Mouse (Mus musculus): ENCODE measurements at regions not wholly inside any gene's neighbourhood (a gene's known extent, or its start where the extent isn't known, plus 50 kb on each side); places are given as distances from the start of the nearest gene placed in this dataset.

GRCm38 (mm10) chr3:104343096-104343495 is 122.9 kb upstream of the Magi3 start:
- H3K27ac ChIP-seq (ENCODE audit: insufficient read depth, low read depth, low read length, poor library complexity, severe bottlenecking), result no peak overlapping the region
- in situ Hi-C loops (cut with MboI; ENCODE audit: low sequenced_read_pairs in 2 of 2, unreplicated experiment in 2 of 2), result no loop called here
- H3K4me3 ChIP-seq (ENCODE audit: insufficient read depth in 1 of 2, low read depth in 1 of 2, low read length in 2 of 2, poor library complexity in 1 of 2, severe bottlenecking in 1 of 2), result no peak overlapping the region
- no peak for TF ChIP-seq MAFK (IDR thresholded peaks at IDR 0.05; ENCODE audit: insufficient read depth, low read depth, low read length)
- no peak for TF ChIP-seq ZC3H11A (IDR thresholded peaks at IDR 0.05; ENCODE audit: borderline replicate concordance, low read depth, low read length)
- TF ChIP-seq HCFC1 (IDR thresholded peaks at IDR 0.05; ENCODE audit: borderline replicate concordance, insufficient read depth, low read length), result no peak
- TF ChIP-seq ZNF384 (IDR thresholded peaks at IDR 0.05; ENCODE audit: low read depth, low read length), result no peak
- TF ChIP-seq CHD2 (IDR thresholded peaks at IDR 0.05; ENCODE audit: low read depth, low read length), result no peak
- no peak overlapping the region for H3K9ac ChIP-seq (ENCODE audit: insufficient read depth, low read depth, low read length, poor library complexity, severe bottlenecking)
- H3K36me3 ChIP-seq (ENCODE audit: control insufficient read depth, insufficient read depth, low read length, poor library complexity, severe bottlenecking), result no peaks in the 10 kb centered on the region
- no peak for DNase-seq (ENCODE audit: low read depth, low spot score)
- H3K4me1 ChIP-seq (ENCODE audit: control insufficient read depth in 2 of 2, insufficient read depth in 2 of 2, low read length in 2 of 2, poor library complexity in 1 of 2), result no peaks in the 10 kb centered on the region
- H3K9me3 ChIP-seq (ENCODE audit: control insufficient read depth, insufficient read depth, low read depth, low read length), result no peaks in the 10 kb centered on the region

- Histone ChIP-seq H3K9me3 (ENCODE audit: control insufficient read depth, insufficient read depth, low read depth, low read length) (no peaks in the 10 kb centered on the region), H3K27ac (ENCODE audit: insufficient read depth, low read depth, low read length, poor library complexity, severe bottlenecking) (no peak overlapping the region), H3K4me3 (ENCODE audit: insufficient read depth in 1 of 2, low read depth in 1 of 2, low read length in 2 of 2, poor library complexity in 1 of 2, severe bottlenecking in 1 of 2) (no peak overlapping the region), H3K9ac (ENCODE audit: insufficient read depth, low read depth, low read length, poor library complexity, severe bottlenecking) (no peak overlapping the region), H3K4me1 (ENCODE audit: control insufficient read depth in 2 of 2, insufficient read depth in 2 of 2, low read length in 2 of 2, poor library complexity in 1 of 2) (no peaks in the 10 kb centered on the region), H3K36me3 (ENCODE audit: control insufficient read depth, insufficient read depth, low read length, poor library complexity, severe bottlenecking) (no peaks in the 10 kb centered on the region)
- no peak for TF ChIP-seq ZNF384 (IDR thresholded peaks at IDR 0.05; ENCODE audit: low read depth, low read length)
- no peak for TF ChIP-seq MAFK (IDR thresholded peaks at IDR 0.05; ENCODE audit: insufficient read depth, low read depth, low read length)
- TF ChIP-seq ZC3H11A (IDR thresholded peaks at IDR 0.05; ENCODE audit: borderline replicate concordance, low read depth, low read length), result no peak
- no peak for TF ChIP-seq CHD2 (IDR thresholded peaks at IDR 0.05; ENCODE audit: low read depth, low read length)
- TF ChIP-seq HCFC1 (IDR thresholded peaks at IDR 0.05; ENCODE audit: borderline replicate concordance, insufficient read depth, low read length), result no peak
- in situ Hi-C loops (cut with MboI; ENCODE audit: low sequenced_read_pairs in 2 of 2, unreplicated experiment in 2 of 2), result no loop called here
- no peak for DNase-seq (ENCODE audit: low read depth, low spot score)
Observed at GRCm38 (mm10) chr3:104342220-104342619, 122.0 kb upstream of the Magi3 start.

GRCm38 (mm10) chr3:104340331-104340730 is 120.2 kb upstream of the Magi3 start:
- Histone ChIP-seq H3K4me3 (ENCODE audit: insufficient read depth in 1 of 2, low read depth in 1 of 2, low read length in 2 of 2, poor library complexity in 1 of 2, severe bottlenecking in 1 of 2) (no peak overlapping the region), H3K9me3 (ENCODE audit: control insufficient read depth, insufficient read depth, low read depth, low read length) (no peaks in the 10 kb centered on the region), H3K36me3 (ENCODE audit: control insufficient read depth, insufficient read depth, low read length, poor library complexity, severe bottlenecking) (no peaks in the 10 kb centered on the region), H3K4me1 (ENCODE audit: control insufficient read depth in 2 of 2, insufficient read depth in 2 of 2, low read length in 2 of 2, poor library complexity in 1 of 2) (no peaks in the 10 kb centered on the region), H3K9ac (ENCODE audit: insufficient read depth, low read depth, low read length, poor library complexity, severe bottlenecking) (no peak overlapping the region), H3K27ac (ENCODE audit: insufficient read depth, low read depth, low read length, poor library complexity, severe bottlenecking) (no peak overlapping the region)
- no peak for DNase-seq (ENCODE audit: low read depth, low spot score)
- TF ChIP-seq CHD2 (IDR thresholded peaks at IDR 0.05; ENCODE audit: low read depth, low read length), result no peak
- TF ChIP-seq ZNF384 (IDR thresholded peaks at IDR 0.05; ENCODE audit: low read depth, low read length), result no peak
- TF ChIP-seq MAFK (IDR thresholded peaks at IDR 0.05; ENCODE audit: insufficient read depth, low read depth, low read length), result no peak
- TF ChIP-seq ZC3H11A (IDR thresholded peaks at IDR 0.05; ENCODE audit: borderline replicate concordance, low read depth, low read length), result no peak
- no peak for TF ChIP-seq HCFC1 (IDR thresholded peaks at IDR 0.05; ENCODE audit: borderline replicate concordance, insufficient read depth, low read length)
- in situ Hi-C loops (cut with MboI; ENCODE audit: low sequenced_read_pairs in 2 of 2, unreplicated experiment in 2 of 2), result no loop called here

GRCm38 (mm10) chr3:104336867-104337266 is 116.7 kb upstream of the Magi3 start:
- H3K27ac ChIP-seq (ENCODE audit: insufficient read depth, low read depth, low read length, poor library complexity, severe bottlenecking), result no peak overlapping the region
- H3K9me3 ChIP-seq (ENCODE audit: control insufficient read depth, insufficient read depth, low read depth, low read length), result no peaks in the 10 kb centered on the region
- in situ Hi-C loops (cut with MboI; ENCODE audit: low sequenced_read_pairs in 2 of 2, unreplicated experiment in 2 of 2), result no loop called here
- H3K36me3 ChIP-seq (ENCODE audit: control insufficient read depth, insufficient read depth, low read length, poor library complexity, severe bottlenecking), result no peaks in the 10 kb centered on the region
- no peak for TF ChIP-seq ZC3H11A (IDR thresholded peaks at IDR 0.05; ENCODE audit: borderline replicate concordance, low read depth, low read length)
- no peak for TF ChIP-seq MAFK (IDR thresholded peaks at IDR 0.05; ENCODE audit: insufficient read depth, low read depth, low read length)
- no peak for TF ChIP-seq CHD2 (IDR thresholded peaks at IDR 0.05; ENCODE audit: low read depth, low read length)
- TF ChIP-seq HCFC1 (IDR thresholded peaks at IDR 0.05; ENCODE audit: borderline replicate concordance, insufficient read depth, low read length), result no peak
- TF ChIP-seq ZNF384 (IDR thresholded peaks at IDR 0.05; ENCODE audit: low read depth, low read length), result no peak
- no peak overlapping the region for H3K4me3 ChIP-seq (ENCODE audit: insufficient read depth in 1 of 2, low read depth in 1 of 2, low read length in 2 of 2, poor library complexity in 1 of 2, severe bottlenecking in 1 of 2)
- H3K4me1 ChIP-seq (ENCODE audit: control insufficient read depth in 2 of 2, insufficient read depth in 2 of 2, low read length in 2 of 2, poor library complexity in 1 of 2), result no peaks in the 10 kb centered on the region
- no peak for DNase-seq (ENCODE audit: low read depth, low spot score)
- H3K9ac ChIP-seq (ENCODE audit: insufficient read depth, low read depth, low read length, poor library complexity, severe bottlenecking), result no peak overlapping the region

- Histone ChIP-seq H3K9ac (ENCODE audit: insufficient read depth, low read depth, low read length, poor library complexity, severe bottlenecking) (no peak overlapping the region), H3K36me3 (ENCODE audit: control insufficient read depth, insufficient read depth, low read length, poor library complexity, severe bottlenecking) (no peaks in the 10 kb centered on the region), H3K9me3 (ENCODE audit: control insufficient read depth, insufficient read depth, low read depth, low read length) (no peaks in the 10 kb centered on the region), H3K27ac (ENCODE audit: insufficient read depth, low read depth, low read length, poor library complexity, severe bottlenecking) (no peak overlapping the region), H3K4me1 (ENCODE audit: control insufficient read depth in 2 of 2, insufficient read depth in 2 of 2, low read length in 2 of 2, poor library complexity in 1 of 2) (no peaks in the 10 kb centered on the region), H3K4me3 (ENCODE audit: insufficient read depth in 1 of 2, low read depth in 1 of 2, low read length in 2 of 2, poor library complexity in 1 of 2, severe bottlenecking in 1 of 2) (no peak overlapping the region)
- TF ChIP-seq ZNF384 (IDR thresholded peaks at IDR 0.05; ENCODE audit: low read depth, low read length), result no peak
- no peak for TF ChIP-seq CHD2 (IDR thresholded peaks at IDR 0.05; ENCODE audit: low read depth, low read length)
- no peak for TF ChIP-seq HCFC1 (IDR thresholded peaks at IDR 0.05; ENCODE audit: borderline replicate concordance, insufficient read depth, low read length)
- TF ChIP-seq MAFK (IDR thresholded peaks at IDR 0.05; ENCODE audit: insufficient read depth, low read depth, low read length), result no peak
- TF ChIP-seq ZC3H11A (IDR thresholded peaks at IDR 0.05; ENCODE audit: borderline replicate concordance, low read depth, low read length), result no peak
- in situ Hi-C loops (cut with MboI; ENCODE audit: low sequenced_read_pairs in 2 of 2, unreplicated experiment in 2 of 2), result no loop called here
- DNase-seq (ENCODE audit: low read depth, low spot score), result no peak
Observed at GRCm38 (mm10) chr3:104336308-104336707, 116.1 kb upstream of the Magi3 start.
